Mouse (Mus musculus): ENCODE data around the gene Fam160a1.

Fam160a1 gene

DNA sequence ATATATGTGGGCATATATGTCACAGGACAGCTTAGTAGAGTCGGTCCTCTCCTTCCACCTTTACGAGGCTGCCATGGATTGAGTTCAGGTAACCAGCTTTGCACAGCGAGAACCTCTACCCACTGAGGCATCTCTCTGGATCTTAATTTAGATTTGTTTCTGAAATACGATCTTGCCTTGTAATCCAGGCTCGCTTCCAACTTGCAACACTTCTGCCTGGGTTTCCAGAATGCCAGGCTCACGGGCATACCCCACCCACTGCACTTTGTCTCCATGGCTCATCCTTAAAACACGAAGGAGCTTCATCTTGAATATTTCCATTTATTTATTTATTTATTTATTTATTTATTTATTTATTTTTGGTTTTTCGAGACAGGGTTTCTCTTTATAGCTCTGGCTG, 131.8 kb downstream of the Fam160a1 start:
- no peak for TF ChIP-seq GATA4 (IDR thresholded peaks at IDR 0.05; ENCODE audit: insufficient replicate concordance, low read length)

DNA sequence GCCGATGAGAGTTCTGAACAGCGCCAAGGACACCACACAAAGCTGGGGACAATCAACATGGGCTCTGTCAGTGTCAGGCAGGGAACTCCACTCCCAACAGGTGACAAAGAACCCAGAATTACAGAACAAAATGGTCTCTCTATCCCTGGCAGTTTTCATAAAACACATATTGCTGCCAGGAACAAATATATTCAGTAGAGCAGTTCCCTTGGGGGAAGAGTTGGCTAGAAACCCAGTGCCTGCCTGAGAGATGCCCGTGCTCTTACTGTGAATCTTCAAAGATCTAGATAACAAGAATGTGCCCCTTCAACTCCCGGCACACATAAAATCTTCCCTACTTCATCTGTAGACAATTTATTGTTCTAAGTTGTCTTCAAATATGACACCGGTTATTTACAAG, 133.5 kb downstream of the Fam160a1 start:
- no peak for TF ChIP-seq GATA4 (IDR thresholded peaks at IDR 0.05; ENCODE audit: insufficient replicate concordance, low read length)

DNA sequence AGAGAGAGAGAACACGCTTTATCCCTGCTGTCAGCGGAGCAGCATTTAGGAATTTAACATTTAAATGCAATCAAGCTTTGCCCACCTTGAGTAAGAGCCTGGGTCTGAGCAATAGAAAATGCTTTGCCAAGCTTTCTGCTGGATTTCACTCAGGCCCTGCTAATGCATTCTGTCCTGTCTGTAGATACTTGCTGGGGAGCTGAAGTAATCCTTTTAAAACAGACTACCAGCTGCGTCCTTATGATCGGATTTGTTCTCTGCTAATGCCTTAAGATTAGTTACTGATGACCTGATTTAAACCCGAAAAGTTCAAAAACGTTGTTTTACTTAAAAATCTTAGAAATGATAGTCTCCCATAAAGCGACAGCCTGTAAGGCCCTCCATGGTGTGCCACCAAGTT, 136.0 kb downstream of the Fam160a1 start:
- TF ChIP-seq GATA4 (IDR thresholded peaks at IDR 0.05; ENCODE audit: insufficient replicate concordance, low read length): no peak

DNA sequence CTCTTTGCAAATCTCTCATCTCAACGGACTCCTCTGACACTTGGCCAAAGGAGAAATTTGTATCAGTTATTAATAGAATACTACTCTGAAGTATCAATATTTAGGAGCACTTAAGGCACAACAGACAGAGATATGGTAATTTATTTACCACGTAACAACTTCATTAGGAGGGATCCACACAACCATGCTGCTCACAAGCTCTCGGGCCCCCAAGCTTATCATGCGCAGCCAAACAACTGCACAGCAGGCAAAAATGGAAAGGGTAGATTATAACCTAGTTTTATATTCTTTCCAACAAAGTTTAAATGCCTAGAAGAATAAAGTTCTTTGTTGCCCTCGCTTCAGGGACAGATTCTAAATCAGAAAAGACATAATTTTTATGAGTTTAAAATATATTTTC, 137.1 kb downstream of the Fam160a1 start:
- TF ChIP-seq GATA4 (IDR thresholded peaks at IDR 0.05; ENCODE audit: insufficient replicate concordance, low read length): no peak

DNA sequence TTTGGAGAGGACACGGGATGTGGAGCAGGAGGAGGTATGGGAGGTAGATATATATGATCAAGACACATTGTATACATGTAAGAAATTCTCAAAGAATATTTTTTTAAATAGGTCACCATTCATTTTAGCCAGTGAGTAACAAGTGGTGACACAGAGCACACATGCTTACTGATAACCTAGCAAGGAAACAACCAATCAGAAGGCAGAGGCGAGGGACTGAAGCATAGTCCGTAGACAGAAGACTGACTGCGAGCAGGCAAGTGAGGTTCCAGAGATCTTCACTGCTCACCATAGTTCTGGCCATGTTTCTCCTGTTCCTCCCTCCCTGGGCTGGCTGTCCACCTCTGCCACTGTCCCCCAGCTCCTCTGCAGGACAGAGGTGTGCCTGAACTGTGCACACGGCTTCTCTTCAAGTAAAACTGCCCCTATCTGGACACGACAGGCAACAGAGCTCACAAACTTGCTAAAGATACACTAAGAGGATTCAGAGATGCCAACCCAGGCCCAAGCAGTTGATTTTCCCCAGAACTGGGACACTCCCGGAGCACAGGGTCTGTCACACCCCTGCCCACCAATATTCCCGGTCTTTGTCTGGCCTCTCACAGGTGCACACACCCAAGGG, 137.7 kb downstream of the Fam160a1 start:
- no peak for TF ChIP-seq GATA4 (IDR thresholded peaks at IDR 0.05; ENCODE audit: insufficient replicate concordance, low read length)

DNA sequence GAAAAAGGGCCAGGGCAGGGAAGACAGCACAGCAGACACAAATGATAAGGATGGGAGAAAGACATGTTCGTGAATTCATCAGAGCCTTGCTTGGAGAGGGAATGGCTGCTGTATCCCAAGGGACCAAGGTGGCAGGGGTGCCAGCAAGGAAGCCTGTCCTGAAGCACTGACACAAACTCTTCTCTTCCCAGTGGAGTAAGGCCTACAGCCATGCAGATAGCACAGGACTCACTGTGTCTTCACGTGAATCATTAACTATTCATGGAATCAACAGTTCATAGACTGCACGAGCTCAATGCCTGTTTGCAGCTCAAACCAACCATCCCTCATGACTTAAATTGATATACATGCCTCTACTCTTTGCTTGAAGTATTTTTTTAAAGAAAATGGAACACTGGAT, 139.1 kb downstream of the Fam160a1 start:
- TF ChIP-seq GATA4 (IDR thresholded peaks at IDR 0.05; ENCODE audit: insufficient replicate concordance, low read length): no peak

DNA sequence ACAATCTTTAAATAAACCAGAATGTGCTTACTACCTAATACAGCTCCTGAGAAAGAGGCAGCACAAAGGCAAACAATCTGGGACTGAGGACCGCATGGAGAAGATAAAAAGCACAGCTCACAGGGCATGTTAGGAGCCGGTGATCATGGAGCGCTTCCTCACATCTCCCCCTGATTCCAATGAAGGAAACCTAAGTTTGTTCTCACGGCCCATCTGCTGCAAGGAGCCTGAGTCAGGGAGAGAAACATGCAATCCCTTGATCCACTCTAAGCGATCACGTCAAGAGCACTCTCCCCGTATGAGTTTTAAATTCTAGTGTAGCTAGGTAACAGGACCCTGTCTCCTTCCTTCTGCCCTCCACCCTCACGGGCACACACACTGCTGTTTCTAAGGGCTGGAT, 140.0 kb downstream of the Fam160a1 start:
- no peak for TF ChIP-seq GATA4 (IDR thresholded peaks at IDR 0.05; ENCODE audit: insufficient replicate concordance, low read length)

DNA sequence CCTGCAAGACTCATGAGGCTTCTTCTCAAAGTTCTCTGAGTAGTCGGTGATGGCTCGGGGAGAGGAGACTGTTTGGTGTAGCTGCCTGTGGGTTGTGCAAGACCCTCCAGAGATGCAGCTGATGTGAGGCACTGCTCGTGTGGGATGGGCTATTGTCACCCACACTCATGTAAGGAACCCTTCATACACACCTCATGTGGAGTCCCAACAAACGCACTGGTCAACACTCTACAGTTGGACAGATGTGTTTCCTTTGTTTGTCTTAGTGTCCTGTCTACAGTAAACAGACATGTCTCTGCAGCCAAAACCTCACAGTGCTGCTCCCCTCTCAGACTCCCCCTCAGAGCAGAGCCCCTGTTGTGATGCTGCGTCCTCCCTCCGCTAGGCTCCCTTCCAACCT, 147.2 kb downstream of the Fam160a1 start:
- TF ChIP-seq GATA4 (IDR thresholded peaks at IDR 0.05; ENCODE audit: insufficient replicate concordance, low read length): no peak

DNA sequence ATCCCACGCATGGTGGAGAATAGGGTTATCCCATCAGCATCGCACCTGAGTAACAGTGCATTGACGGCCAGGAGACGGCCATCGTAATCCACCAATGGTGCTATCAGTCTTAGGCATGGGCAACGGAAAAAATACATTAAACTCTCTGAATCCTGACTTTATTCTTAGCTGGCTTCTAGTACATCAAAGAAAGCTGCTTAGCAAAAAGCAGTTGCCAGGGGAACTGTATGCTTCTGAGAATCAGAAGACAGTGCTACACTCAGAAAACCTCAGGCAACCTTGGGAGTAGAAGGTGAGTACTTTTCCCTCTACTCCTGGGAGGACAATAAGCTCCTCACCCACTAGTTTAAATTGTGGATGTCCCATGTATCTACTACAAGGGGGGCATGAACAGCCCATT, 149.4 kb downstream of the Fam160a1 start:
- TF ChIP-seq GATA4 (IDR thresholded peaks at IDR 0.05; ENCODE audit: insufficient replicate concordance, low read length): no peak

DNA sequence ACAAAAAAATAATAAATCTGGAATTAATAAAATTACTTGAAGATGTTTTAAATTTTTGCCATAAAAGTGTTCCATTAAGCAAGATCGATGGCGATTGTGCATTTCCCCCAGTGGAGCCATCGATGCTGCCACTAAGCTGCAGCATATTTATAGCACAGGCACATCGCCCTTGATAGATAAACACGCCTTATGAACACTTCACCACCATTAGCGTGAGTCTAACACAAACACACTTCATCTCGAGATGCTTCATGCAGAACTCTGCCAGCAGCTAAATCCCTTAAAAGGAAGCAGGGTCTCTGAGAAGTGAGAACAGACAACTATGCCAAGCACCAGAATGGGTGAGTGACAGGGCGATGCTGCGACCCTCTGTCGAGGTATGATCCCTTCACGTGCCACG, 150.4 kb downstream of the Fam160a1 start:
- TF ChIP-seq GATA4 (IDR thresholded peaks at IDR 0.05; ENCODE audit: insufficient replicate concordance, low read length): no peak

DNA sequence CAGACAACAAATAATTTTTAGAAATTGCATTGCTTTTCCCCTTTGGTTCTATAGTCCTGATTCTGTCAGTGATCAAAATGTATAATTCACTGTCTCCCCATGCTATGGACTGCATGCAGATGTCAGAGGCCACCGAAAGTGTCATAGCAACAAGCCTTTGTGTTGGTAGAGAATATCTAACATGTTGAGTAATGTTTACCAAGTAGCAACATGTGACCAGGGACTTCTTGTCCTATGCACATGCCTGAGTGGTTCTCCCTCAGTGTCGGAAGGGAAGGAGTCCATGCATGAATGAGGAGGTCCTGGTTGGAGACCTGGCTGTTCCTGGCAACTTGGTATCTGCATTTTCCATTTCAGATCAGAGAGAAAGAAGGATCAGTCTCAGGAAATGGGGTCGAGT, 150.9 kb downstream of the Fam160a1 start:
- no peak for TF ChIP-seq GATA4 (IDR thresholded peaks at IDR 0.05; ENCODE audit: insufficient replicate concordance, low read length)

DNA sequence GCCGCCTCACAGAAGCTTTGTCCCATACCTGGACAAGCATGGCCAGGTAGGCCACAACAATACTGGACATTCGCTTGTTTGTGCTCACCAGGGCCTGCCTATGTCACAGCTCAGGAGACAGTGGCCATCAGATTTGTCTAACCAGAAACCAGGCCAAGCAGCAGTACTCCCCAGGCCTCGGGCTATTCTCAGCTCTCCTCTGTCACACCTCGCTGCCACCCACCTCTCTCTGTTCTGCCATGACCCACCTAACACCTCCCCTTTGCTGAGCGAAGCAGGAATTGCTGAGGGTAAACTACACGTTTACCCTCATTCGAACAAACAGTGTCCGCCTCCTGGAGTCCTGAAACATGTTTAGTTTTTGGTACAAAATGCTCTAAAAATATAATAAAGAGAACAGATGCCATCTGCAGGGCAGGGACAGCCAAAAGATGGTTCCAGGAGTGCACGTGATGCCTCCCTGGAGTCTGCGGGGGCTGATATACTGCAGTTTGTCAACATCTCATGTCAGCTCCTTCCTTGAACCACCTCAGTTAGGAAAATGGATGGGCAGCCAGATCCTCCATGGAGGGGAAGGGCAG, 152.4 kb downstream of the Fam160a1 start:
- no peak for TF ChIP-seq GATA4 (IDR thresholded peaks at IDR 0.05; ENCODE audit: insufficient replicate concordance, low read length)

DNA sequence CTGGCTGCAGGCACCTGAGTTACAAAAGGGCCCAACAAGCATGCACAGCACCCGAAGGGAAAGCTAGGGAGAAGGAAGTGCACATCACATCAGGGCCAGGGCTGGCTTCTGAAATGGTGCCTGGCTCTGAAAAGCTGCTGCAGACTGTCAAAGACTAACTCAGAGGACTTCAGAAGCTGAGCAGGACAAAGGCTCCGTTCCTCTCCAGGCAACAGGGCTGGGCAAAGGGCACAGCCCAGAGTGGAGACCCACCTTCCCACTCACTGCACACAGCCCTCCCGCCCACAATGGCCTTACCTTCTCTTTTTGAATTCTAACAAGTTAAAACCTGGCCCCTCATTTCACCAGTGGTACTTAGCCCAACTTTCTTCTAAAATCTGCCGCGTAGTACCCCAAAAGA, 153.3 kb downstream of the Fam160a1 start:
- TF ChIP-seq GATA4 (IDR thresholded peaks at IDR 0.05; ENCODE audit: insufficient replicate concordance, low read length): no peak

DNA sequence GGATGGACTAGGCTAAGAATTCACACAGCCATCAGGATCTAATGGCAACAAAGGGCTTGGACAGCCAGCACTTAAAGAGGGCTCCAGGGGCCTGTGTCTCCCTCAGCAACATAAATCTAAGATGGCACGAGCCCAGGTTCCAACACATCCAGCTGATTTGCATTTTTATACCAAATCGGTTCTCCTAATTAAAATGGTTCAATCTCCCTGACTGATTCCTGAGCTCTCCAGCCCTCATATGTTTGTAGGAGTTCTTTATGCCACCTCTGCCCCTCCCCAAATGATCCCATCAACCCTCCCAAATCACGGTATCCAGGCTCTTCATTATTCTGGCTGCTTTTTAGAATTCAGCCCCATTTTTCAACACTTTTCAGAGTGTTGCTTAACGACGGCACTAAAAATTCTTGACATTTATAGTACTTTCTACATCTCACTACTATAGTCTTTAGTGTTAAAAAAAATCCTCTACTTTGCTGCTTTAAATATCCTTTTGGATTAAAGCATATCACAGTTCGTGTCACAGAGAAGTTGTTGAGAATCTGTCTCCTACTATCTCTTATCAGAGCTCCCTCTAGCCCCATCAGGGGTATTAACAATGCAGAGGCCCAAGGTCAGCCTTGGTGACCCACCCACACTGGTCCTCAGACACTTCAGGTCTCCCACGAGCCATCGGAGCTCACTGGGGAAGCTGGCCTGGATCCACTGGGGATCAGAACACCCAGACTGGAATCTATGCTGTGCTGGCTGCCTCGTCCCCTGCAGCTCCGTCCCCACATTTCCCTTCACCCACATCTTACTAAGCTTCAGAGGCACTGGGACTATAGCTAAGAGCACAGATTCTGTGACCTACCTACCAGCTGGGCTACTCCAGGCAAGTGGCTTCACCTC, 154.9 kb downstream of the Fam160a1 start:
- TF ChIP-seq GATA4 (IDR thresholded peaks at IDR 0.05; ENCODE audit: insufficient replicate concordance, low read length): no peak

DNA sequence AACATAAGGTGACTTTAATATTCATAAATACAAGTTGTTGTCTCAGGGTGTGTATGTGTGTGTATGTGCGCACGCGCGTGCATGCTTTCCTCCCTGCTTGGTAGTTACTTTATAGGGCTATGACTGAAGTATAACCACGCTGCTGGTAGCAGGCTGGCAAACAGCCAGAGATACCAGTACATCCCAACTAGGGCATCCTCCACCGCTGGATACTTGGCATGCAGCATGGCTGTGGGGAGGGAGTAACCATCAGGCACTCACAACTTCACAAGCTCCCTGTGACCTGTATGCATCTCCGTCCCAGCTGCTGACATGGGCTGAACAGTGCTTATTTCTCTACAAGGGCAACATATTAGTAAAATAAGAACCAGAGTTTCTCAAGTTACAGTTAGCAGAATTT, 157.4 kb downstream of the Fam160a1 start:
- no peak for TF ChIP-seq GATA4 (IDR thresholded peaks at IDR 0.05; ENCODE audit: insufficient replicate concordance, low read length)

DNA sequence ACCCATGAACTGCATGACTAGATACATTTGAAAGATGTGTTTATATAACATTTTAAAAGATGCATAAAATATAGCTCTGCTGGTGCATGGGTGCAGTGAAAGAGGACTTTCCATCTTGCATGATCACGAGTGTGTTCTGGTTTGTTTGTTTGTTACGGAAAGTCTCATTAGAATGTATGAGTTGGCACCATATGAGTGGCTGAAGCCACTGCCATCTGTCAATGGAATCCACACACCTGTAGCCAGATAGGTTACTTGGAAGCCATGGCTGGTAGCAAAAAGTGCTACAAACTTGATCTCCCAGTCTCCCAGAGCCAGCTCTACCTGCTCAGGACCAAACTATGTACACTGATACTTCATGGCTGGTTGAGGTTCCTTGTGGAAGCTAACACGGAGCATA, 161.6 kb downstream of the Fam160a1 start:
- TF ChIP-seq GATA4 (IDR thresholded peaks at IDR 0.05; ENCODE audit: insufficient replicate concordance, low read length): no peak
